Mouse (Mus musculus): ENCODE results near the gene Ttc5.
"Not testable (repeated sequence)": the region's sequence is repeated elsewhere in the genome, so short reads cannot be mapped to it uniquely, and the experiment has no call there.

Gene Ttc5

GRCm38 (mm10) chr14:50785251-50785637 lies at the start of gene Ttc5:
TSS of gene Ttc5 (minus strand) at chr14:50785519.
- peak; percentile 95 for DNase-seq (ENCODE audit: low read depth)

DNA sequence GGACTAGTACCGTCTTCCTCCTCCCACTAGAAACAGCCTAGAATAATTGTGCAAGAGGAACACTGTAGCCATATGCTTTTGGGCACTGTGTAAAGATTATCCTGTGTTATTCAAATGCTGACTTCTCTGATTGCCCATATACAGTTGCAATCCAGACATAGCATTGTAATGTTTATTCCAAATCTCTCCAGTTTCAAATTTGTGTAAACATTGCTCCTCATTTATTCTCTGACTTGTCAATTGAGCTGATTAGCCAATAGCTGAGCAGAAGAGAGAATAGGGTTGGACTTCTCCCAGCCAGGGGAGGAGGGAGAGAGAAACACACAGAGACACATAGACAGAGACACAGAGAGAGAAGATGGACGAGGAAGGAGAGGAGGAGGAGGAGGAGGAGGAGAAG lies 49.1 kb upstream of the Ttc5 start:
- DNase-seq (ENCODE audit: low read depth), result no peak

DNA sequence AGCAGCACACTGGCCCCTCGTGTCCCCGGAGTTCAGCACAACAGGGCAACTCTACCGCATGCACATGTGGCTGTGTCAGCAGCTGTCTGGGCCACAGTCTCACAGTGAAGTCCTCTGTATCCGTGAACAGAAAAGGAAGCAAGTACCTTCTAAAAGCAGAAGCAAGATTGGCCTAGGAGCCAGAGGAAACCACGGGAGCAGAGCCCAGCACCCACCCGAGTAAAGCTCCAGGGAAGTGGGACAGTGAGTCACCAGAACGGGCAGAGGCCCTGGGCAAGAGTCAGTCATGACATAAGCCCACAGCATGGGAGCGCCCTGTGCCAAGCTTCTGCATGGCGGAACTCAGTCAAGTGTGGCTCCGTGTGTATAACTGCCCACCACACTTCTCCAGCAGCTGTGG lies 48.6 kb upstream of the Ttc5 start:
- DNase-seq (ENCODE audit: low read depth), result peak; percentile 76

DNA sequence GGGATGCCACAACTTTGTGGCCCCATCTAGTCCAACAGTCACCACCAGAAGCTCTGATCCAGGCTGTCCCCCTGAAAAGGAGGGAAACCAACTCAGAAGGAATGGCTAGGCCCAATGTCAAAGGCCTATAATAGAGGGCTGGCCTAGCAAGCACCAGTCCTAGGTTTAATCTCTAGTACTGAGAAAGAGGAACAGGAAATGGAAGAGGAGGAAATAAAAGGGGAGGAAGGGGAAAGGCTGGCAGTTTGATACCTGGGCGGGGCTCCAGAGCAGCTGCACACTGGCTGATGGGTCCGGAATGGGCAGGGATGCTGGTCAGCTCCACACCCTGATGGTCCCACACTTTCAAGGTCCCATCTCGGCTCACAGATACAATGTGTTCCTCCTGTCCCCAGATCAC lies 44.6 kb upstream of the Ttc5 start:
- no peak for DNase-seq (ENCODE audit: low read depth)

DNA sequence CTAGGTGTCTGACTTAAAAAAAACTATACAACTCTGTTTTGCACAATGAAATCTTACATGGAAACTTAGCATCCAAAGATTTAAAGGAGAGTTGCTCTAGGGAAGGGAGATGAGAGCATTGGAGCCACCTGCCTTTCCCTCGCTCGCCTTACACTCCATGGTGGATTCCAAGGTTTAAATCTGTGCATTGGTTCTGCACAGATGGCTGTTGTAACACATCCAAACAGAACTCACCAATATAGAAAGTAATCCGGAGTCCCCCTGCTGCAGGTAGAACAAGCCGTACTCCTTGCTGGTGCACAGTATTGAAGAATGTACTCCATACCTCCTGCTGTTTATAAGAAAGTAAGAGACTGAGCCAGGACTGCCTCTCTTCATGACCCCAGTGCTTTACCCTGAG lies 41.3 kb upstream of the Ttc5 start:
- DNase-seq (ENCODE audit: low read depth), result no peak

GRCm38 (mm10) chr14:50824219-50824618 lies 38.9 kb upstream of the Ttc5 start:
- DNase-seq (ENCODE audit: low read depth), result no peak

DNA sequence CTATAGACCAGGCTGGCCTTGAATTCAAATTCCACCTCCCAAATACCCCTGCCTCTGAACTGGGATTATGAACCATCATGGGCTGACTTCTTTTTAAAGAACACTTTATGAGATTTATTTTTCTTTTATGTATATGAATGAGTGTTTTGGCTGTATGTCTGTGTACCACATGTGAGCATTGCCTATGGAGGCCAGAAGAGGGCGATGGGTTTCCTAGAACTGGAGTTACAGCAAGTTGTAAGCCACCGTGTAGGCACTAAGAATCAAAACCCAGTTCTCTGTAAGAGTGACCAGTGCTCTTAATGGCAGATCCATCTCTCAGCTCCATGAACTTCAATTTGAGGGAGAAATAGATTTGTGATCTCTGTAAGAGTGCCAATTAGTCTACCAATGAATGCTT lies 37.9 kb upstream of the Ttc5 start:
- DNase-seq (ENCODE audit: low read depth), result peak; percentile 26

GRCm38 (mm10) chr14:50813060-50813459 lies 27.7 kb upstream of the Ttc5 start:
- DNase-seq (ENCODE audit: low read depth), result no peak

DNA sequence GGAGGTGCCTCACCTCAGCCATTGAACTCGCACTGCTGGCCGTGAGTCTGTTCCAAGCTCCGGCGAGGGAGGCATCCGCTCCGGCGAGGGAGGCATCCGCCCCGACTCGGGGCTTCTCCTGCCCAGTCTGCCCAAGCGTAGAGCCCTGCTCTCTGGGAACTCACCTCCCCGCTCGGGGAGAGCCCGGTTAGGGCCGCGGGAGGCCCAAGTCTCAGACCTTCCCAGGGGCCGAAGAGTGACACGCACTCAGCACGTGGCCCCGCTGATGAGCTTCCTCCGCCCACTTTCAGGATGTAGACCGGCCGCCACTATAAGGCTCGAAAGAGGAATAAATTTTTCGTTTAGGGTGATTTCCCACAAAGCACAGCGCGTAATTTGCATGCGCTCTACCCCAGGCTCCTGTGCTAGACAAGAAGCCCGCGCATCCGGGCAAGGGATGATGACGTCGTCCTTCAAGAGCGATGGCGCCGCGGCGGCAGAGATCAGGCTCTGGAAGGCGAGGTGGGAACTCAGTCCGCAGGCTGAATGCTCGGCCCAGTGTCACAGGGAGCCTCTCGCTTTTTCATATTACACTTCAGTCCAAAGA lies 22.3 kb upstream of the Ttc5 start, which contains the start of the genes Ccnb1ip1 and Parp2:
Gene Ccnb1ip1 (minus strand): TSS at position 246 of the 586 bp plus-strand sequence.
Gene Parp2 (plus strand): TSS at position 355 of the 586 bp plus-strand sequence.
- peak; percentile 99 for DNase-seq (ENCODE audit: low read depth)

GRCm38 (mm10) chr14:50806469-50806868 lies 21.1 kb upstream of the Ttc5 start:
- not testable (repeated sequence) for DNase-seq (ENCODE audit: low read depth)

DNA sequence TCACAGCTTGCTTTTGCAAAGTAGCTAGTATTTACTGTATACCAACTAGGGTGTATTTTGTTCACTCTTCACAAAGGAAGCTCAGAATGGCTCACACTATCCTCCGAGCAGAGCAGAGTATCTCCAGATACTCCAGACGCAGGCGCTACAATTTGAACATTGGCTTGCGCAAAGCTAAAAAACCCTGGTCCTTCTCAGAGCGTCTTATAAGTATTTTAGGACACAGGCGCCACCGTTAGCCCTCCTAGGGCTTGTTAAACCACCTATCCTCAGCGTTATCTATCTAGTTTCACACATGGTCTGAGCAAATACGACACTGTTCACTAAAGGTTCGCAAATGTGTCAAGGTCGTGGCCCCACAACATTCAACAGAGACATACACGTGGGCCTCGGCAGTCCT lies 19.4 kb upstream of the Ttc5 start:
- no peak for DNase-seq (ENCODE audit: low read depth)

DNA sequence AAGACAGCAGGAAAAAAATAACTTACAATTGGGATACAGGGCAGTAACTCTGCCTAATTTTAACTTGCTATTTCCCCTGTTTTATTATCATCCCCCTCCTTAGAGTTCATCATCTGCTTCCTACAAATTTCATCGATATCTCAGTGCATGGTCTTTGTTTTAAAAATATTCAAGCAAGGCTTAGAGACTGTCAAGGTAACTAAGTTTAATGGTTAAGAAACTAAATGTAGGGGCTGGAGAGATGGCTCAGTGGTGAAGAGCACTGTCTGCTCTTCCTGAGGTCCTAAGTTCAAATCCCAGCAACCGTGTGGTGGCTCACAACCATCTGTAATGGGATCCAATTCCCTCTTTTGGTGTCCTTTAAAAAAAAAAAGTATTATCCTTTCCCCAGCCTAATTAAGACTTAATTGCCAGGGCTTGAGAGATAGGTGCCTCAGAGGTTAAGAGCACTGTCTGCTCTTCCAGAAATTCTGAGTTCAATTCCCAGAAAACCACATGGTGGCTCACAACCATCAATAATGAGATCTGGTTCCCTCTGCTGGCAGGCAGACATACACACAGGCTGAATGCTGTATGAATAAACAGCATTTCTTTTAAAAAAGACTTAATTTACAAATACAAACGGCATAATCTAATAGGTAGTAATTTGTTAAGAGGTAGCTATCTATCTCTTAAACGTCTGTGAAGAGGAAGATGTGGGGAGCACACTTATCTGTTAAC lies 17.7 kb upstream of the Ttc5 start:
- DNase-seq (ENCODE audit: low read depth), result peak; percentile 74

DNA sequence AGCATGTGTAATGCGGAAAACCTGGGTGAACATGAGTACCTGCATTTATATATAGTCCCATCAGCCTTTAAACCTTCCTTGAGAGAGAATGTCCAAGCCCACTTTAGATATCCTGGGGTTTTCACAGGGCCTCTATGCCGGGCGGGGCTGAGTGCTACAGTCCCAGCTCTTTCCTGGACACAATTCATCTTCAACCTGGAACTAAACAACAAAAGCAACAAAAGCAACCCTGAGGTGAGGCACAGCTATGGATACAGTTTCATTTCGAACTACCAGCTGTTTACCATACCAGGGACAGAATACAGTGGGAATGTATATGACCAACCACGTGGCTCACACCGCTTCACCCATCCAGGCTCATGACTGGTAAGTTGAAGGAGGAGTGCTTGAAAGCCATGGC lies 17.1 kb upstream of the Ttc5 start:
- no peak for DNase-seq (ENCODE audit: low read depth)

- peak; percentile 85 for DNase-seq (ENCODE audit: low read depth)
Measured at GRCm38 (mm10) chr14:50799502-50800259, 14.4 kb upstream of the Ttc5 start.

DNA sequence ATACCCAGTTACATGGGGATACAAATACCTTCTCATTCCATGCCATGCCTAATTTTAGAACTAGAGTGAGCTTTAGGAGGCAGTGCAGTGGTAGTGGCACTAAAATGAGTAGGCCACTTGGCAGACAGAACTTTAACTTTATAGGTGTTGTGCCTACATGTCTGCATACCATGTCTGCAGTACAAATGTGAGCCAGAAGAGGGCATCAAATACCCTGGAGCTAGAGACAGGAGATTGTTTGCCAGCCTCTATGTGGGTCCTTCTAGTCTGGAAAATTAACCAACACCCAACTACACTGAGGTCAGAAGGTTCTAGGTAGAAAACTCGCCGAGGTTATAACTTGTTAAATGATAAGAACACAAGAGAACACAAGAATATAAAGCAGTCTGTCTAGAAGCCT lies 13.2 kb upstream of the Ttc5 start:
- peak; percentile 59 for DNase-seq (ENCODE audit: low read depth)

DNA sequence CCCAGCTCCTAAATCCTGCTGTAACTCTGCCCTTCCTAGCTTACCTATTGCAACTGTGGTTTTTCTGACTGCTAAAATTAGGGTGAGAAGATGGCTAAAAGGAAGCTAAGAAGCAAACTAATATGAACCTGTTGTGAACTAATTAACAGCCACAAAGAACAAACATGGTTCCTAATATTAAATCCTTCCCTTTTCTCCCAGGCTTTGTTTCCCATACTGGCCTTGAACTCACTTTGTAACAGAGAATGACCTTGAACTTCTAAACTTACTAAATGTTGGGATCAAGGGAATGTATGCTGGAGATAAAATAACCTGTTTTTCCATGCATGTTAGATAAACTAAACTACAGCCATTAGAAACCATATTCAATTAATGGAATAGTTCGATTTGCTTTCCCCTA lies 11.1 kb upstream of the Ttc5 start:
- no peak for DNase-seq (ENCODE audit: low read depth)

- no peak for DNase-seq (ENCODE audit: low read depth)
Measured at GRCm38 (mm10) chr14:50795965-50796364, 10.6 kb upstream of the Ttc5 start.

- no peak for DNase-seq (ENCODE audit: low read depth)
Measured at GRCm38 (mm10) chr14:50795261-50795935, 10.1 kb upstream of the Ttc5 start.

- peak; percentile 72 for DNase-seq (ENCODE audit: low read depth)
Measured at GRCm38 (mm10) chr14:50788157-50788556, 2.8 kb upstream of the Ttc5 start.

DNA sequence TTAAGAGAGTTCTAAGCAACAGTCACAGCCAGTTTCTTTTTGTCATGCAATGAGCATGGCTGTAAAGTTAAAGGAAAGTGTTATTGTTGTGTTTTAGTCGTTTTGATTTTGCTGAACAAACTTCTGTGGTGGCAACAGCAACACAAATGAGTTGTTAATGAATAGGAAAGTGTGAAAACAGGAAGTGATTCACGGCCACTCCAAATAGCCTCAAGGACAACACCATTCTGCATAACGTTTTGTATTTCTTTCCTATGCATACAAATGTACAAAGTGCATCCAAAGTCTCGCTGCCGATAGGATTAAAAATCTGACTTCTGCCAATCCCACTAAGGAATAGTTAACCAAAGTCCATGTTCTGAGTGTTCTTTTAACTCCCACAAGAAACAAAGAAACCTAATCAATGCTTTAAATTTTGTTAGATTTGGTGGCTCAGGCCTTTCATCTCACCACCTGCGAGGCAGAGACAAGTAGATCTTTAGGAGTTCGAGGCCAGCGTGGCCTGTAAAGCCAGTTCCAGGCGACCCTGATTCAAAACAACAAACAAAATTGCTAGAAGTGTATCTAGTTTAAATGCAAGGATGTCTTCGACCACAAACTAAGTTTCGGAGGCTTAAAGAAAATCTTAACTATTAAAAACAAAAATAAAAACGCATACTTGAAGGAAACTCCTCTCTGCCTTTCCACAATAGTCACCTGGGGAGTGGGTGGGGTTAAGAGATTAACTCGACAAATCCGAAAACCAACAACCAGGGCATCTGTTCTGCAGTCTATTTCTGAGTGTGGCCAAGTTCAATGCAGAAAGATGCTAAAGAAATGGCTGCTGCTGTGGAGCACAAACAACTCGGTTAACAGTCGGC lies 698 bp downstream of the Ttc5 start:
- peak; percentile 61 for DNase-seq (ENCODE audit: low read depth)

DNA sequence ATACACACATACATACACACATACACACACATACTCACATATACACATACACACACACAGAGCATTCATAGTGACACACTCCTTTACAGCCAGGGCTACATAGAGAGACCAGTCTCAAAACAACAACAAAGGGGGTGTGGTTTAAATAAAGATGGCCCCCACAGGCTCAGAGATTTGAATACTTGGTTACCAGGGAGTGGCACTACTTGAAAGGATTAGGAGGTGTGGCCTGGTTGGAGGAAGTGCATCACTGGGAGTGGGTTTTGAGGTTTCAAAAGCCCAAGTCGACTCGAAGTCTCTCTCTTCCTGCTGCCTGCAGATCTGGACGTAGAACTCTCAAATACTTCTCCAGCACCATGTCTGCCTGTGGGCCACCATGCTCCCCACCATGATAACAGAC lies 3.2 kb downstream of the Ttc5 start:
- no peak for DNase-seq (ENCODE audit: low read depth)

- DNase-seq (ENCODE audit: low read depth), result peak; percentile 41
Measured at GRCm38 (mm10) chr14:50771342-50771741, 14.0 kb downstream of the Ttc5 start.

Measured in 416B (cell line).